Mouse (Mus musculus) stomach, postnatal 0 days (tissue): ENCODE measurements at regions not wholly inside any gene's neighbourhood (a gene's known extent, or its start where the extent isn't known, plus 50 kb on each side); places are given as distances from the start of the nearest gene placed in this dataset.

Experiments used
- CTCF ChIP-seq: IDR thresholded peaks from 2 replicates; pipeline ENCODE4 v1.5.1; 2016; ENCODE audit warnings: antibody characterized with exemption, low read depth, mild to moderate bottlenecking, moderate library complexity
- EP300 ChIP-seq: optimal IDR thresholded peaks from 2 replicates; pipeline ENCODE3; 2016; ENCODE audit warnings: antibody characterized with exemption

DNA sequence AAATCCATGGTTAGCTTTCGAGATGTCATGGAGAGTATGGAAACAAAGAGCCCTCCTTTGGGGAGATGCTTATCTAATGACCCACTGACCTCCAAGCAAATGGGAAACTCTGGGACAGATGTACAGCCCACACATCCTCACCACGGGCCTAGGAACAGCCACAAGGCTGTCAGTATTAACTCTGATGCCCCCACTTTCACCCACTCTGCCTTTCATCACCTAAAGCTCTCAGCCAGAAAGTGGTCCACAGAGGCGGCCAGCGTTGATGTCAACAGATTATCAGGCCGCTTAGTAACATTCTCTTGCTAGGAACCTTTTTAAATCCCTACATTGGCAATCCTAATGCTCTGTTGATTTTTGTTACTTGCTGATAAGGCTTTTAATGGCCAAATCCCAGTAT lies 1210.6 kb downstream of the Diaph3 start:
- TF ChIP-seq CTCF (no peak), EP300 (no peak)
